Mouse (Mus musculus): ENCODE measurements at regions not wholly inside any gene's neighbourhood (a gene's known extent, or its start where the extent isn't known, plus 50 kb on each side); places are given as distances from the start of the nearest gene placed in this dataset.
A peak's percentile ranks its signal among the peaks of the same experiment; 100 is the strongest.

GRCm38 (mm10) chr8:18412470-18412869 is 565.6 kb downstream of the Defb40 start:
- Histone ChIP-seq H3K27me3 (no peaks in the 10 kb centered on the region), H3K4me2 (replicated peaks) (no peak overlapping the region), H3K27ac (replicated peaks) (no peak overlapping the region), H3K9ac (replicated peaks) (no peak overlapping the region), H3K4me1 (no peaks in the 10 kb centered on the region), H3K36me3 (no peaks in the 10 kb centered on the region), H3K9me3 (no peaks in the 10 kb centered on the region), H3K4me3 (no peak overlapping the region)
- ATAC-seq (replicated peaks) = no peak
- WGBS = 90% methylated on average over 2 of the region's 2 CpGs

- Histone ChIP-seq H3K4me3 (no peak overlapping the region), H3K4me2 (replicated peaks) (no peak overlapping the region), H3K9ac (replicated peaks) (no peak overlapping the region), H3K36me3 (no peaks in the 10 kb centered on the region), H3K27ac (replicated peaks) (no peak overlapping the region), H3K27me3 (no peaks in the 10 kb centered on the region), H3K4me1 (no peaks in the 10 kb centered on the region), H3K9me3 (no peaks in the 10 kb centered on the region)
- ATAC-seq (replicated peaks) = no peak
- WGBS = 78% methylated on average over 2 of the region's 2 CpGs
Measured at GRCm38 (mm10) chr8:18406446-18406845, 571.6 kb downstream of the Defb40 start.

DNA sequence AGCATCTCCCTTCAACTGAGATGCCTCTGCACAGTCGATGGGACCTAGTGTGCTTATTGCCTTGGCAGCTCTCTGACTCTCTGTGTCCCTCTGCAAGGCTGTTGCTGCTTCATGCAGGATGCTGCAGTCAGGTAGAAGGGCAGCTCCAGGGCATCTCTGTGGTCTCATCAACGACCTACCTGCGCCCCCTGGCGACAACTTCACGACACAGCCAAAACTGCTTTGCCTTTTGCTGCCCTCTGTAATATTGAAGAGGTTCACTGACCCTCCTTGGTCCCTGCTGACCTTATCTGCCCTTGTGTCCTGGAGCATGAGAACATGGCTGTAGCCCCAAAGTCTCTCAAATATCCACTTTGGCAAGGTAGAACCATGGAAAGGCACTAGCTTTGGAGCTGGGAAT is 589.7 kb downstream of the Defb40 start:
- Histone ChIP-seq H3K9ac (replicated peaks) (no peak overlapping the region), H3K36me3 (no peaks in the 10 kb centered on the region), H3K4me2 (replicated peaks) (no peak overlapping the region), H3K27me3 (no peaks in the 10 kb centered on the region), H3K4me3 (no peak overlapping the region), H3K4me1 (no peaks in the 10 kb centered on the region), H3K9me3 (no peaks in the 10 kb centered on the region), H3K27ac (replicated peaks) (no peak overlapping the region)
- 2% methylated on average over 5 of the region's 5 CpGs for WGBS
- ATAC-seq (replicated peaks) = peak; percentile 48; the same call in 1 of the 2 replicates

GRCm38 (mm10) chr8:18381615-18382178 is 596.4 kb downstream of the Defb40 start:
- Histone ChIP-seq H3K27ac (replicated peaks) (no peak overlapping the region), H3K9me3 (no peaks in the 10 kb centered on the region), H3K4me3 (no peak overlapping the region), H3K27me3 (no peaks in the 10 kb centered on the region), H3K4me1 (no peaks in the 10 kb centered on the region), H3K36me3 (no peaks in the 10 kb centered on the region), H3K9ac (replicated peaks) (no peak overlapping the region), H3K4me2 (replicated peaks) (no peak overlapping the region)
- no peak for ATAC-seq (replicated peaks)
- 14% methylated on average over 3 of the region's 3 CpGs for WGBS

- Histone ChIP-seq H3K36me3 (no peaks in the 10 kb centered on the region), H3K9me3 (no peaks in the 10 kb centered on the region), H3K9ac (replicated peaks) (no peak overlapping the region), H3K4me1 (no peaks in the 10 kb centered on the region), H3K27ac (replicated peaks) (no peak overlapping the region), H3K4me2 (replicated peaks) (no peak overlapping the region), H3K27me3 (no peaks in the 10 kb centered on the region), H3K4me3 (no peak overlapping the region)
- no peak for ATAC-seq (replicated peaks)
- WGBS = 76% methylated on average over 4 of the region's 4 CpGs
Measured at GRCm38 (mm10) chr8:18348716-18349115, 629.3 kb downstream of the Defb40 start.

GRCm38 (mm10) chr8:18346248-18346647 is 631.8 kb downstream of the Defb40 start:
- H3K4me2 ChIP-seq (replicated peaks) = no peak overlapping the region
- ATAC-seq (replicated peaks) = 0 out of 2 replicates have a peak, but pooled peaks have one; percentile 40
- H3K27ac ChIP-seq (replicated peaks) = no peak overlapping the region
- no peak overlapping the region for H3K4me3 ChIP-seq
- 69% methylated on average over 4 of the region's 4 CpGs for WGBS
- no peaks in the 10 kb centered on the region for H3K9me3 ChIP-seq
- no peaks in the 10 kb centered on the region for H3K36me3 ChIP-seq
- no peaks in the 10 kb centered on the region for H3K4me1 ChIP-seq
- no peaks in the 10 kb centered on the region for H3K27me3 ChIP-seq
- H3K9ac ChIP-seq (replicated peaks) = no peak overlapping the region

- H3K4me2 ChIP-seq (replicated peaks) = no peak overlapping the region
- no peaks in the 10 kb centered on the region for H3K27me3 ChIP-seq
- no peak overlapping the region for H3K27ac ChIP-seq (replicated peaks)
- no peaks in the 10 kb centered on the region for H3K36me3 ChIP-seq
- no peaks in the 10 kb centered on the region for H3K4me1 ChIP-seq
- WGBS = 19% methylated on average over 6 of the region's 6 CpGs
- peak; percentile 89 for ATAC-seq (replicated peaks)
- no peak overlapping the region for H3K4me3 ChIP-seq
- no peak overlapping the region for H3K9ac ChIP-seq (replicated peaks)
- no peaks in the 10 kb centered on the region for H3K9me3 ChIP-seq
Measured at GRCm38 (mm10) chr8:18345322-18345721, 632.7 kb downstream of the Defb40 start.

GRCm38 (mm10) chr8:18344838-18345237 is 633.2 kb downstream of the Defb40 start:
- H3K9me3 ChIP-seq = no peaks in the 10 kb centered on the region
- ATAC-seq (replicated peaks) = peak; percentile 44
- no peak overlapping the region for H3K27ac ChIP-seq (replicated peaks)
- H3K36me3 ChIP-seq = no peaks in the 10 kb centered on the region
- 80% methylated on average over 5 of the region's 5 CpGs for WGBS
- no peaks in the 10 kb centered on the region for H3K27me3 ChIP-seq
- H3K4me2 ChIP-seq (replicated peaks) = no peak overlapping the region
- H3K4me1 ChIP-seq = no peaks in the 10 kb centered on the region
- no peak overlapping the region for H3K4me3 ChIP-seq
- H3K9ac ChIP-seq (replicated peaks) = no peak overlapping the region

GRCm38 (mm10) chr8:18335576-18335975 is 642.5 kb downstream of the Defb40 start:
- 91% methylated on average over 1 of the region's 1 CpGs for WGBS
- no peak overlapping the region for H3K27ac ChIP-seq (replicated peaks)
- H3K36me3 ChIP-seq = no peaks in the 10 kb centered on the region
- ATAC-seq (replicated peaks) = no peak
- H3K9ac ChIP-seq (replicated peaks) = no peak overlapping the region
- no peaks in the 10 kb centered on the region for H3K4me1 ChIP-seq
- H3K9me3 ChIP-seq = no peaks in the 10 kb centered on the region
- H3K4me3 ChIP-seq = no peak overlapping the region
- H3K27me3 ChIP-seq = no peaks in the 10 kb centered on the region
- H3K4me2 ChIP-seq (replicated peaks) = no peak overlapping the region

GRCm38 (mm10) chr8:18328521-18328920 is 649.5 kb downstream of the Defb40 start:
- no peaks in the 10 kb centered on the region for H3K27me3 ChIP-seq
- 93% methylated on average over 2 of the region's 2 CpGs for WGBS
- H3K36me3 ChIP-seq = no peaks in the 10 kb centered on the region
- H3K4me3 ChIP-seq = no peak overlapping the region
- no peak overlapping the region for H3K9ac ChIP-seq (replicated peaks)
- ATAC-seq (replicated peaks) = no peak
- H3K4me2 ChIP-seq (replicated peaks) = no peak overlapping the region
- H3K9me3 ChIP-seq = no peaks in the 10 kb centered on the region
- H3K27ac ChIP-seq (replicated peaks) = no peak overlapping the region
- H3K4me1 ChIP-seq = no peaks in the 10 kb centered on the region

- H3K4me1 ChIP-seq = no peaks in the 10 kb centered on the region
- ATAC-seq (replicated peaks) = peak; percentile 55; the same call in 1 of the 2 replicates
- no peaks in the 10 kb centered on the region for H3K9me3 ChIP-seq
- H3K27ac ChIP-seq (replicated peaks) = no peak overlapping the region
- 74% methylated on average over 2 of the region's 2 CpGs for WGBS
- H3K27me3 ChIP-seq = no peaks in the 10 kb centered on the region
- H3K4me2 ChIP-seq (replicated peaks) = no peak overlapping the region
- no peaks in the 10 kb centered on the region for H3K36me3 ChIP-seq
- H3K4me3 ChIP-seq = no peak overlapping the region
- H3K9ac ChIP-seq (replicated peaks) = no peak overlapping the region
Measured at GRCm38 (mm10) chr8:18316488-18316887, 661.6 kb downstream of the Defb40 start.

- Histone ChIP-seq H3K27ac (replicated peaks) (no peak overlapping the region), H3K36me3 (no peaks in the 10 kb centered on the region), H3K9me3 (no peaks in the 10 kb centered on the region), H3K27me3 (no peaks in the 10 kb centered on the region), H3K4me3 (no peak overlapping the region), H3K4me1 (no peaks in the 10 kb centered on the region), H3K4me2 (replicated peaks) (no peak overlapping the region), H3K9ac (replicated peaks) (no peak overlapping the region)
- no peak for ATAC-seq (replicated peaks)
- 61% methylated on average over 5 of the region's 5 CpGs for WGBS
Measured at GRCm38 (mm10) chr8:18311597-18311996, 666.5 kb downstream of the Defb40 start.

DNA sequence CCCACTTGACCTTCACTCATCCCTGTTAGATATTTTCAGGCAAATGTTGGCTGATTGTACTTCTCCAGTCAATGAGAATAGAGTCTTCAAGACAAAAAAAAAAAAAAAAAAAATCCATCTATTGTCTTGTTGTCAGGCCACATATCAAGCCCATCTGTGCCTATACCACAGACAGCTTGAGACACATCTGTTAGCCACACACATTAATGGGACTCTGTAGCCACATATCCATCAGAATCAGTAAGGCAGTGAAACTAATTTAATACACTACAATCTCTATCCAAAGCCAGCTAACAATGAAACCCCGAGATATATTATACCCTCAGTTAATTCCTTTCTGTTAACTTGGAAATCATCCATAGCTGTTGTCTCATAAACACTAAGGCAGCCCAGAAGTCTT is 667.1 kb downstream of the Defb40 start:
- Histone ChIP-seq H3K27ac (replicated peaks) (no peak overlapping the region), H3K9me3 (no peaks in the 10 kb centered on the region), H3K4me2 (replicated peaks) (no peak overlapping the region), H3K4me1 (no peaks in the 10 kb centered on the region), H3K36me3 (no peaks in the 10 kb centered on the region), H3K27me3 (no peaks in the 10 kb centered on the region), H3K4me3 (no peak overlapping the region), H3K9ac (replicated peaks) (no peak overlapping the region)
- ATAC-seq (replicated peaks) = peak; percentile 83
- 46% methylated on average over 1 of the region's 1 CpGs for WGBS

Data from forebrain, embryonic 15.5 days (tissue).